Mouse (Mus musculus): ENCODE measurements around the gene Astn2. TPM values are rescaled to one million over a fixed set of nuclear protein-coding genes. Genes with fewer than 3 reads are reported as not detected.

The Astn2 gene
- polyA plus RNA-seq, 1 experiment from 2014 or later: 2.9 TPM

DNA sequence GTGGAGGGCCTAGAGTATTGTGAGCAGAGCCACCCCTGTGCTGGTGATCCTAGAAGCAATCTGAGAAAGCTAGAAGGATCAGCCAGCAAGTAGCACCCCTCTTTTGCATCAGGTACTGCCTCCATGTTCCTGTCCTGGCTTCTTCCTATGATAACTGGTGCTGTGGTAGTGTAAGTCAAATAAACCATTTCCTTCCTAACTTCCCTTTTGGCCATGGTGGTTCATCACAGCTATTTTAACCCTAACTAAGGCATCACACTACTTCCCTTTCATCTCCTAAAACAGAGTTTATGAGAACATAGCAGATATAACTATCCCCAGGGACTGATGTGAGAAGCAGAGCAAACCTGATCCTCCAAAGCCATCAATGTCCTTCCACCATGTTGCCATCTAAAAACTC is 897.5 kb downstream of the Astn2 start:
- Histone ChIP-seq H3K27ac (no peak overlapping the region), H3K36me3 (no peaks in the 10 kb centered on the region), H3K9me3 (replicated peaks) (no peaks in the 10 kb centered on the region), H3K4me1 (no peaks in the 10 kb centered on the region), H3K27me3 (no peaks in the 10 kb centered on the region), H3K9ac (no peak overlapping the region), H3K4me3 (no peak overlapping the region), H3K4me2 (replicated peaks) (no peak overlapping the region)
- ATAC-seq (ENCODE audit: low FRiP score): no peak

DNA sequence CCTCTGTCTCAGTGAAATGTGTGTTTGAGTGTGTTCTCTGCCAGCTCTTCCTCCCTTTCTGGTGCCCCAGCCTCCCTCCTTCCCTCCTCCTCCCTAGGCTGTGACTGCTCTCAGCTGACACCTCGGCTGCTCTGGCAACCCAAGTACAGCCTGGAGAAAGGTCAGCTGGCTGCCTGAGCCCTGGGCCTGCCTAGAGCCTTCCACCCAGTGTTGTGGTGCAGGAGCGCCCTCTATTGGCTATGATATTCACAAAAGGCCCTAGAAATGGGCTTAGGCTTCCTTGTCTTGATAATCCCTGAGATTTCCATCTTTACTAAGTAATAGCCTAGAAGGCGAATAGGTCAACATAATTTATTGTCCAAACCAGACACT is 908.0 kb downstream of the Astn2 start:
- Histone ChIP-seq H3K27ac (no peak overlapping the region), H3K36me3 (no peaks in the 10 kb centered on the region)
- WGBS: 8% methylated on average over 3 of the region's 3 CpGs

GRCm38 (mm10) chr4:65495705-65496462 is 908.5 kb downstream of the Astn2 start:
- H3K9ac ChIP-seq: no peak overlapping the region
- no peaks in the 10 kb centered on the region for H3K36me3 ChIP-seq
- 70% methylated on average over 6 of the region's 6 CpGs for WGBS
- no peaks in the 10 kb centered on the region for H3K9me3 ChIP-seq (replicated peaks)
- H3K4me2 ChIP-seq (replicated peaks): no peak overlapping the region
- H3K27ac ChIP-seq: no peak overlapping the region
- peaks cover 6% of the 10 kb centered on the region; the same call in 1 of the 2 replicates for H3K4me1 ChIP-seq
- no peaks in the 10 kb centered on the region for H3K27me3 ChIP-seq
- H3K4me3 ChIP-seq: no peak overlapping the region
- ATAC-seq (ENCODE audit: low FRiP score): peak; percentile 28

More for the DNA sequence above, 908.0 kb downstream of the Astn2 start:
- Histone ChIP-seq H3K27me3 (no peaks in the 10 kb centered on the region), H3K9ac (no peak overlapping the region), H3K4me2 (replicated peaks) (no peak overlapping the region), H3K9me3 (replicated peaks) (no peaks in the 10 kb centered on the region), H3K4me3 (no peak overlapping the region), H3K4me1 (peaks cover 6% of the 10 kb centered on the region; the same call in 1 of the 2 replicates)
- ATAC-seq (ENCODE audit: low FRiP score): peak; percentile 99

DNA sequence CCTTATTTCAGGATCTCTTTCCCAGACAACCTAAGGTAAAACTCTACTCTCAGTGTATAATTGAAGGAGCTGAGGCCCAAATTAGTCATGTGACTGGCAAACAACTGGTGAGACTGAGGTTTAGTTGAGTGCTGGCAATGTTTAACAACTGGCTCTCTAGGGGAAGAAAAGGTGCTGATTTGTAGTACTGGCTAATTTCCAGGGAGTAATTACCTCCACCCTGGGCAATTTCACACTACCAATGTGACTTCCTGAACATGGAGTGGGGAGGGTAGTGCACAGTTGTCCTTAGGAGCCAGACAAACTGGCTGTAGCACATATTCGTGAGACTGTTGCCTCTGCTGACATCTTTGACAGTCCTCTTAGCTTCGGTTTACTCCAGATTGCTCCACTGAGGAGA is 912.9 kb downstream of the Astn2 start:
- H3K4me3 ChIP-seq: no peak overlapping the region
- H3K27me3 ChIP-seq: no peaks in the 10 kb centered on the region
- no peak overlapping the region for H3K27ac ChIP-seq
- peaks cover 6% of the 10 kb centered on the region; the same call in 1 of the 2 replicates for H3K4me1 ChIP-seq
- H3K36me3 ChIP-seq: no peaks in the 10 kb centered on the region
- no peak for ATAC-seq (ENCODE audit: low FRiP score)
- no peak overlapping the region for H3K9ac ChIP-seq
- no peaks in the 10 kb centered on the region for H3K9me3 ChIP-seq (replicated peaks)
- 78% methylated on average over 2 of the region's 2 CpGs for WGBS
- H3K4me2 ChIP-seq (replicated peaks): no peak overlapping the region

DNA sequence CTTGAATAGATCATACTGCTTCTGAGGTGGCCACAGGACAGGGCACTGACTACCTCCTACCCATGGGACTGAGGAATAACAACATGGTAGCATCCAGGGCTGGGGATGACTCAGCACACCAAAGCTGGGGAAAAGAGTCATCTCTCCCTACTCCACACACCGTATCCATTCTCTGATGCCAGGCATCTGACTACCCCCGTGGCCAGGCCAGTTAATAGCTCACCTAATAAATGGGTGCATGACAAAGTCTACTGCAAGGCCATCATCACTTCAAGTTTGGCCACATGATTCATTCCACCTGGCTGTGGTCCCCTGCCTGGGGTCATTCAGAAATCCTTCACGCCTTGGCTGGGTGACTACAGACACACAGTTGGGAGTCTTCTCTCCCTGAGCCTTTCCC is 914.7 kb downstream of the Astn2 start:
- no peaks in the 10 kb centered on the region for H3K36me3 ChIP-seq
- no peaks in the 10 kb centered on the region for H3K9me3 ChIP-seq (replicated peaks)
- no peaks in the 10 kb centered on the region for H3K27me3 ChIP-seq
- H3K9ac ChIP-seq: no peak overlapping the region
- H3K4me1 ChIP-seq: no peaks in the 10 kb centered on the region
- H3K4me2 ChIP-seq (replicated peaks): no peak overlapping the region
- no peak overlapping the region for H3K27ac ChIP-seq
- ATAC-seq (ENCODE audit: low FRiP score): no peak
- no peak overlapping the region for H3K4me3 ChIP-seq
- 76% methylated on average over 3 of the region's 3 CpGs for WGBS

DNA sequence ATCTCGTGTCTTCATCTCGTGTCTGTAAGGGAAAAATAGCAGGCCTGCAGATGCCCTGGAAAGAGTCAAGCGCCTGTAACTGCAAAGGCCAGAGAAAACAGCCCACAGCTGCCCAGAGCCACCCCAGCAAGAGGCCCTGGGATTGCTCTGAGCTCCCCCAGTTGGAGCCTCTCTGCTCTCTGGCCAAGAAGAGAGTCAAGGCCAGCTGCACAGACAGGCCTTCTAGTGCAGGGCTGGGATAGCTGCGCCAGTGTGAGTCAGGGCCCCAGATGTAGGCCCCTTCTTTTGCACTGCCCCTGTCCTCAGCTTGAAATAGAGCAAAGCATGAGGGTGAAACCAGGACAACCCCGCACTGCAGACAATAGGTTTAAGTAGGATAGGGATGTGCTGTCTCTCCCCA is 922.8 kb downstream of the Astn2 start:
- H3K4me3 ChIP-seq: no peak overlapping the region
- no peaks in the 10 kb centered on the region for H3K9me3 ChIP-seq (replicated peaks)
- ATAC-seq (ENCODE audit: low FRiP score): no peak
- H3K9ac ChIP-seq: no peak overlapping the region
- no peaks in the 10 kb centered on the region for H3K36me3 ChIP-seq
- no peaks in the 10 kb centered on the region for H3K4me1 ChIP-seq
- H3K27me3 ChIP-seq: no peaks in the 10 kb centered on the region
- no peak overlapping the region for H3K27ac ChIP-seq
- 81% methylated on average over 5 of the region's 5 CpGs for WGBS
- no peak overlapping the region for H3K4me2 ChIP-seq (replicated peaks)

GRCm38 (mm10) chr4:65477106-65477505 is 927.3 kb downstream of the Astn2 start:
- Histone ChIP-seq H3K4me2 (replicated peaks) (no peak overlapping the region), H3K36me3 (no peaks in the 10 kb centered on the region), H3K9ac (no peak overlapping the region), H3K4me1 (no peaks in the 10 kb centered on the region), H3K9me3 (replicated peaks) (no peaks in the 10 kb centered on the region), H3K27me3 (no peaks in the 10 kb centered on the region), H3K27ac (no peak overlapping the region), H3K4me3 (no peak overlapping the region)
- ATAC-seq (ENCODE audit: low FRiP score): no peak
- 21% methylated on average over 6 of the region's 6 CpGs for WGBS

- 48% methylated on average over 4 of the region's 4 CpGs for WGBS
- Histone ChIP-seq H3K9me3 (replicated peaks) (no peaks in the 10 kb centered on the region), H3K4me3 (no peak overlapping the region), H3K27me3 (no peaks in the 10 kb centered on the region), H3K4me1 (no peaks in the 10 kb centered on the region), H3K27ac (no peak overlapping the region), H3K36me3 (no peaks in the 10 kb centered on the region), H3K4me2 (replicated peaks) (no peak overlapping the region), H3K9ac (no peak overlapping the region)
- ATAC-seq (ENCODE audit: low FRiP score): no peak
These were observed 928.4 kb downstream of the Astn2 start for GRCm38 (mm10) chr4:65475925-65476560.

DNA sequence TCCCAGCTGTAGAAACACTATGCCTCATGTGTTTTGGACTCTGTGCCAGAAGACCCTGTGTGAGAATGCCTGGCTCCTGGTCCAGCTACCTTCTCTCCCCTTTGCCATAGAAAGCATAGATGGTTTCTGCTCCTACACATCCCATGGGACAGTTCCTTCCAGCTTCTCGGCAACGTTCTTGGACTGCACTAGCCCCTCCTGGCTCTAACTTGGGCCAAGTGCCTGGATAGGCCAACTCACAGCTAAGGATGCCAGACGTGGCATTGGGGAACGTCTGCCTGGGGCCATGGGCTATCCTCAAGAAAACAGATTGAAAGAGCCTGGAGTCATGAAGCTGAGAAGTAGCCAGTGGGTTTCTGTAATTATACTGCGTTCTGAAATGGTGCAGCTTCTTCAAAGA is 931.3 kb downstream of the Astn2 start:
- Histone ChIP-seq H3K36me3 (no peaks in the 10 kb centered on the region), H3K4me3 (no peak overlapping the region), H3K9ac (no peak overlapping the region), H3K4me1 (no peaks in the 10 kb centered on the region), H3K9me3 (replicated peaks) (no peaks in the 10 kb centered on the region), H3K27ac (no peak overlapping the region), H3K4me2 (replicated peaks) (no peak overlapping the region), H3K27me3 (no peaks in the 10 kb centered on the region)
- 81% methylated on average over 5 of the region's 5 CpGs for WGBS
- no peak for ATAC-seq (ENCODE audit: low FRiP score)

DNA sequence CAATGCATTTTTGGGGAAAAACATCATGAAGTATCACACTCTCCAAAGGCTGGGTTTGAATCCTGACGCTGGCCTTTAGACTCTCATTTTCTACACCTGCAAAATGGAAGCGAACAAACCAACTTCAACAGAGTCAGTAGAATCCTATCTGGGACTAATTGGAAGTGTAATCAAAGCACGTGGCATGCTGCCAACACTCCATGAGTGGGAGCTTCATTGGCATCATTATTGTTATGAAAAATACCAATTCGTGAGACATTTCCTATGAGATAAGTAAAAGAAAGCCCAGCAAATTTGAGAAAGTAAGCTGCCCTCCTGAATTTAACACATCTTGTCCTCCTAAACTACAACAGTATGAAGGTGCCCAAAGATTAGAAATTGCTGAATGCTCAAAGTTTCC is 955.2 kb downstream of the Astn2 start:
- H3K4me1 ChIP-seq: no peaks in the 10 kb centered on the region
- 89% methylated on average over 4 of the region's 4 CpGs for WGBS
- no peaks in the 10 kb centered on the region for H3K9me3 ChIP-seq (replicated peaks)
- H3K27ac ChIP-seq: no peak overlapping the region
- H3K36me3 ChIP-seq: no peaks in the 10 kb centered on the region
- H3K9ac ChIP-seq: no peak overlapping the region
- no peak overlapping the region for H3K4me3 ChIP-seq
- no peak for ATAC-seq (ENCODE audit: low FRiP score)
- H3K4me2 ChIP-seq (replicated peaks): no peak overlapping the region
- H3K27me3 ChIP-seq: no peaks in the 10 kb centered on the region

DNA sequence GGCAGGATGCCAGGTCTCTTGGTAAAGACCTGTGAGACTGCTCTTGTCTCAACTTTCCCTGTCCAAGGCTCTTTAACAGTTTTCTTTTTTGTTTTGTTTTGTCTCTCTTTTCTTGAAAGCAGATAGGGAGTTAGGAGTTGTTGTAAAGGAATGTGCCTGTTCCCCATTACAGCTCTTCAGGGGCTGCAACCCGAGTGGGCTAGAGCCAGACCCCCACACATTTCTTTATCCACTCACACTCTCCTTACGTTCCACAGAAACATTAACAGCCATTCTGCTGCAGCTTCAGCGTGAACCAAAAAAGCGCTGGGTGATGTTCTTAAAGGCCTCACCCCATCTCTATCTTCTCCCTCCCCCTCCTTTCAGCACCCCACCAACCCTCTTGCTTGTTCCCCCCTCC is 962.7 kb downstream of the Astn2 start:
- WGBS: 72% methylated on average over 4 of the region's 4 CpGs
- Histone ChIP-seq H3K9me3 (replicated peaks) (no peaks in the 10 kb centered on the region), H3K27ac (peak overlapping the region; percentile 23; the same call in 1 of the 2 replicates)

GRCm38 (mm10) chr4:65430804-65431203 is 973.6 kb downstream of the Astn2 start:
- ATAC-seq (ENCODE audit: low FRiP score): no peak
- Histone ChIP-seq H3K9me3 (replicated peaks) (no peaks in the 10 kb centered on the region), H3K27ac (no peak overlapping the region), H3K4me3 (no peak overlapping the region), H3K36me3 (no peaks in the 10 kb centered on the region), H3K4me1 (no peaks in the 10 kb centered on the region), H3K27me3 (no peaks in the 10 kb centered on the region), H3K9ac (no peak overlapping the region), H3K4me2 (replicated peaks) (no peak overlapping the region)
- 72% methylated on average over 3 of the region's 3 CpGs for WGBS

More for the DNA sequence above, 962.7 kb downstream of the Astn2 start:
- no peaks in the 10 kb centered on the region for H3K27me3 ChIP-seq
- H3K9ac ChIP-seq: no peak overlapping the region
- no peak overlapping the region for H3K4me3 ChIP-seq
- H3K4me2 ChIP-seq (replicated peaks): no peak overlapping the region
- no peaks in the 10 kb centered on the region for H3K36me3 ChIP-seq
- H3K4me1 ChIP-seq: no peaks in the 10 kb centered on the region
- ATAC-seq (ENCODE audit: low FRiP score): no peak

DNA sequence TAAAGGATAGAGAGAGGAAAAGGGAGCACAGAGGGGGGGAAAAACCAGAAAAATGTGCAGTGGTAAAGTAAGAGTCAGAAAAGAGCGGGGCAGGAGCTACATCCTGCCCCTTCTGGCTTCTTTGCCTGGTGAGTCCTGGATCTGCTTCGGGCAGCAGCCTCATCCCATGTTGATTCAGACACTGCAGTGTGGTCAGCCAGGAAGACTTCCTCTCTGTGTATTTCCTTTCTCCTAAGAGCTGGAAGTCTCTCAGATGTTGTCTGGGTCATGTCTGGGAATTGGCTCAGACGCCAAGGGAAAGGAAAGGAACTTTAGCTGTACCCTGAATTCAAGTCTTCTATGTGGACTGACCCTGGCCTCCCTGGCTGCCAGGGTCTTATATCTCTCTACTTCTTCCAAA is 976.9 kb downstream of the Astn2 start:
- H3K4me2 ChIP-seq (replicated peaks): no peak overlapping the region
- WGBS: 82% methylated on average over 3 of the region's 3 CpGs
- no peak for ATAC-seq (ENCODE audit: low FRiP score)

More for the DNA sequence above, 976.9 kb downstream of the Astn2 start:
- Histone ChIP-seq H3K9me3 (replicated peaks) (no peaks in the 10 kb centered on the region), H3K4me1 (no peaks in the 10 kb centered on the region), H3K27me3 (no peaks in the 10 kb centered on the region), H3K4me3 (no peak overlapping the region), H3K9ac (no peak overlapping the region), H3K36me3 (no peaks in the 10 kb centered on the region), H3K27ac (no peak overlapping the region)
